Mouse (Mus musculus) urinary bladder, postnatal 25 days (tissue): ENCODE measurements at regions not wholly inside any gene's neighbourhood (a gene's known extent, or its start where the extent isn't known, plus 50 kb on each side); places are given as distances from the start of the nearest gene placed in this dataset.

ENCODE experiments used
- DNase-seq: peaks from one replicate; pipeline ENCODE4 v3.0.0; 2022; ENCODE audit warnings: low spot score

DNA sequence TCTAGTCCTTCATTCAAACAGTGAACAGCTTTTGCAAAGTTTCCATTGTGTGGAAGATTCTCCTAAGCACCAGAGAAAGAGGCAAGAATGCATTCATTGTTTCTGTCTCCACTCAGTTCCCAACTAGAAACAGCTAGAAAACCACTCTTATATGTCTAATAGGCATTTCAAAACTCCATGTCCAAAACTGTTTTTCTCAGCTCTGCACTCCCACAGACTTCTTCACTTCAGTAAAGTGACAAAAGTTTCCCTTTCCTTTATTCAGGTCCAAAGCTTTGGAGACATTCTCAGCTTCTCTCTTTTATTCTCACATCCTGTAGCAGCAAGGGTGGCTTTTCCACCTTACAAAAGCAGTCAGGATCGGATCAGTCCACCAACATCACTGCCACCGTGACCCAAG, 166.0 kb downstream of the Mreg start:
- no peak for DNase-seq

DNA sequence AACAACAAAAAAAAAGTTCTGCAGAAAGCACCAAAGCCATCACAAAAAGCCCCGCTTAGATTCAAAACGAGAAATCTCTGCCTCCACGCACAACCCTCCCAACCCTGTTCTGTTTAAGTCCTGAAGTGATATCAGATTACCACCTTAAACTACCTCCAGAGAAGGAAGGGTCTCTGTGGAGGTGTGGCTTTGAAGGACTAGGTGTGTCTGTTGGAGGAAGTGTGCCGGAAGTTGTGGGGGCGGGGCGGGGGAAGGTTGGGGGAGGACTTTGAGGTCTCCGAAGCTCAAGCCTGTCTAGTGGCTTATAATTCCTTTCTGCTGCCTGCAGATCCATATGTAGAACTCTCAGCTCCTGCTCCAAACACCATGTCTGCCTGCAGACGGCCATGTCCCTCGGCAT, 173.6 kb downstream of the Mreg start:
- no peak for DNase-seq

DNA sequence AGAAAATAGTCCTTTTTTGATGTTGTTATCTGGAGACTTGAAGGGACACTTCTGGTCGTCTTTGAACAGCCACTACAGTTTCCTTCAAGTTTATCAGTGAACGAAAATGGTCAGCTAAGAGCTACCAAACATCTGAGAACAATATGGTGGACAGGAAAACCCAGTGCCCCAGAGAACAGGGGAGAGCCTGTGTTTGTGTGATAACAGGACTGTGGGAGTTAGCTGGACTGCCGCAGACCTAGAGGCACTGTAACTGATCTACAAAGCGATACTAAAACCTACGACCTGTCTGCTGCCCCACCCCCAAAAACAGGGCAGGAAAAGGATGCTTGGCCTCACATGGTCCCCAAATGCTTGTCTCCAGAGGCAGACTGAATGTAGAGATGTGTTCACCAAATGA, 175.5 kb downstream of the Mreg start:
- DNase-seq = no peak

DNA sequence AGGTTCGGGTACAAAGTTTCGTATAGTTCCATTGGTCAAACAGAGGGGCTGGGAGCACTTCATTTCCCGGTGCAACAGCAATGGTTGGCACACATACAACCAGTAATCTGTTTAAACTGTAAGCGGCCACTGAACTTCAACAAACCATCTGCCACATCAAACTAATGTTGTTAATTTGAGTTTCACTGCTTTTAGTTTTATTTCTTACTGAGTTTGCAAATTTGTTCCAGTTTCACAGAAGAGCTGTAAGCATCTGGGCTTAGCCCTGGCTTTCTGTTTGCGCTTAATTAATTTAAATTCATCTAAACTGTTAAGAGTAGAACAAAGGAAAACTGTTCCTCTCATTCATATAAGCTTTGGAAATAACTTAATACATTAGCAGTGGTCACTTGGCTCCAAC, 176.0 kb downstream of the Mreg start:
- DNase-seq = no peak

DNA sequence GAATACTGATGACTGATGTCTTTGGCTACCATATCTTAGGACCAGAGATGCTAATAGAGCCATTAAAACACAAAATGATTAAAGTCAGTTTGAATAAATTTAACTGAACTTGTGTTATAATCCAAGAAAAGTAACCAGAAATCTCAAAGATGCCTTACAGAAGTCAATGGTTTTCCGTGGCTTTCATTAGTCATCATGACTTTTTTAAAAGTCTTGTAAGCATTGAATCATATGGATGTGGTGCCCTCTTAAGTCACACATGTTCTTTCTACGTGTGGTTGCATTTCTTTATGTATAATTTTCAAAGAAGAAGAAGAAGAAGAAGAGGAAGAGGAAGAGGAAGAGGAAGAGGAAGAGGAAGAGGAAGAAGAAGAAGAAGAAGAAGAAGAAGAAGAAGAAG, 178.2 kb downstream of the Mreg start:
- DNase-seq = no peak

DNA sequence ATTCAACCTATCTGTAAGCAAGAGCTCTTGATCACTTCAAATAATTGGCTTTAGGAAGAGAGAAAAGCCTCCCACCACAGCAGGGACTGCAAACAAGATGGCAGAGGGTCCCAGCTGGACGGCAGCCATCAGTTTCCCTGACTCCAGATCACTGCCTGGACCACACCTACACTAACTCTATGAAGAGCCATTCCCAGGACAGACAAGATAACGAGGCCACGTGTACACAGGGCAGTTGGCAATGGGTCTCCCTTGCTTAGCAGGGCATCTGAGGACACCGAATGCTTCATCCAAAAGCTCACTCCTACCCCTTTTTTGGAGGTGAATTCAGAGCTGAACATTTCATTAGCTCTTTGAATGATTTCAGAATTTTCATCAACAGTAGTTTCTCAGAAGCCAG, 179.9 kb downstream of the Mreg start:
- DNase-seq = peak; percentile 6

DNA sequence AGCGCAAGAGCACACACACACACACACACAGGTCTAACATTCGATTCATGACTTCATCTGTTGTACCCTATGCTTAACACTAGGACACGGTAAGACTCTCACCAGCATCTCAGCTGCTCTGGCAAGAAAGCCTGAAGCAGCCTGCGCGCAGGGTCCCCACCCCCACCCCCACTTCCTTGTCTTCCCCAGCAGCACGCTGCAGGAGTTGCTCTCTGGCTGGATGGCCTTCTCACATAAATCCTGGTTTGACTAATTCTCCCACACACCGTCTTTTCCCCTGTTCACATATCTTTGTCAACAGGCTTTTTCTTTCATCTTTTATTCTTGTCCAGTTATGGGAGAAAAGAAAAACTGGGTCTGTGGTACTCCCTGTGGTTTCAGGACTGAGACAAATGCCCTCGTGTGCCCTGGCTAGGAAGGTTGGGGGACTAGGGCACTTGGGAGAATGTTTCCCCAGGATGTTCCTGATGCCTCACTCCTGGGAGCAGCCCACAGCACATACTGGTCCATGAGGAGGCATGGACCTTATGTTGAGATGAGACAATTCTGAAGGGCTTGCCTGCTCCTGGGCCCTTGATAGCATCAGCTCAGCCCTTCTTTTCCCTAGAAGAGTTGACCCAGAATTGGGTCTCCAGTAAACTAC, 181.2 kb downstream of the Mreg start:
- no peak for DNase-seq

DNA sequence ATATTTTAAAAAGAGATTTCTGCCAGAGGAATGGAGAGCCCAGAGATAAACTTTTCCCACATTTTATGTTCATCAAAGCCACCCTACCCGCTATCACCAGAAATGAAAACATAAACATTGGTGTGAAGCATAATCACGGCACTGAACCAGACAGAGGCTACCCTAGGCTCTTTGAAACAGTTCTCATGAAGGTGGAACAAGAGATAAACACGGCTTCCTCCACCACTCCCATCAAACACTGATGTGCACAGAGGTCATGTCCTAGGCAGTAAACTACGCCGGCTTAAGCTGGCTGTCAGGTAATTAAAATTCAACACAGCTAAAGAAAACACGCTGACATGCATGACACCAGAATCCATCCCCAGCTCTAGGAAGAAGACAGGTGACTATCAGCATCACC, 182.5 kb downstream of the Mreg start:
- DNase-seq = no peak

DNA sequence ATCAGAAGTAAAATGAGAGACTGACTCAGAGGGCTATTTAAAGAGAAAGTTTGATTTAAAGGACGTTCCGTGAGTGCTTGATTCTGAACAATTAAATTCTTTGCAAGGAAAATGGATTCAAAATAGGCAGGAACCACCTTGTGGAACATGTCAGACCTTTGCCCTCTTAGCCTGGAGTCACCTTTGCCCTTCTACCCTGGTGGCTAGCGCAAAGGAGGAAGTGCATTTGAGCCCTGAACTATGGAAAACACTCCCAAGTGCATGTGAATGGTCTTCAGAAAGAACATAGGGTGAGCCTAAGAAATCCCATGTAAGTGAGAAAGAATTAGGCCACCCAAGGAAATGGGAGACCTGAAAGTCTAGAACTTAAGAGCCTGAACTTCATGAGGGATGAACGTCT, 185.2 kb downstream of the Mreg start:
- DNase-seq = no peak

DNA sequence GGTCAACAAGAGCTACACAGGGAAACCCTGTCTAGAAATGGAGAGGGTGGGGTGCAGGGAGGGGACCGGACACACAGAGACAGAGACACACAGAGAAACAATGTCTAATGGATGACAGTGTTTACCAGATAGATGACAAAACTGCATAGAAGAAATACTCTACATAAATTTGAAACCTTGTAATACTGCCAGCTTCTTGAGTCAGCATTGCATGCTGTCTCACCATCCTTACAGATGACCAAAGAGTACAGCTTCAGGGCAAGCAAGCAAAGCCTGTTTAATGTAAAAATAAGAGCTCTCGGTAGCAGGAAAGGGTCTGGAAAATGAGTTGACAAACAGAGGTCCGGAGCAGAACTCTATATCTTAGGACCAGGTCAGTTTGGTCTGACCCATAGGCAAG, 189.5 kb downstream of the Mreg start:
- DNase-seq = no peak

DNA sequence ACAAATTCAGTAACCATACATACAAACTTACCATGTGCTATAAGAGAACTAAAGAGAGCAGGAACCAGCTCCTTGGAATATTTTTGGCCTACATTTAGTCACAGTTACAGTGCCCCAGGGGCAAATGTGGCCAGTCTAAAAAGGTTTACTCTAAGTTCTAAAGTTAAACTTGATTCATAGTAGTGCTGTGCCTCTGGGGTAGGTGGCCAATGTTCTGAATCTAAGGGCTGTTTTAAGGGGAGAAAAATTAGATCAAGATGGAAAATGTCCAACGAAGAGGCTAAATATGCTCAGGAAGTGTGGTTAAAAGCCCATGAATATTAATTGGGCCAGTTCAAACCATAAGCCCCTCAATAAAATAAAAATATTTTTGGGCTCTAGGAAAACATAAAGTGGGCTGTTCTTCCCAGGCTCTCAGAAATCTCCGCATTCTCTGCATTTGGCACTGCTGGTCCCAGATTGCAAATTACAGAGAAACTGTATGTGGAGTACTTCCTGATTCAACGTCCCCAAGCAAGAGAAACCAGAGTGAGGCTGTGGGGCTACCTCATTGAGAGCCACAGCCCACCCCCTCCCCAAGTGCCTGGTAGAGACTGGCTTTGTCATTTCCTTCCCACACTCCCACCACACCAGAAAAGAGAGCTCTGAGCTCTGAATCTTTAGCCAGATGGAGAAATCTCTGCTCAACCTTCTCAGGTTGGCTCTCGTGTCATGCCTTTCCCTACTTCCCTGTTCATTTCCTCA, 193.5 kb downstream of the Mreg start:
- DNase-seq = no peak

DNA sequence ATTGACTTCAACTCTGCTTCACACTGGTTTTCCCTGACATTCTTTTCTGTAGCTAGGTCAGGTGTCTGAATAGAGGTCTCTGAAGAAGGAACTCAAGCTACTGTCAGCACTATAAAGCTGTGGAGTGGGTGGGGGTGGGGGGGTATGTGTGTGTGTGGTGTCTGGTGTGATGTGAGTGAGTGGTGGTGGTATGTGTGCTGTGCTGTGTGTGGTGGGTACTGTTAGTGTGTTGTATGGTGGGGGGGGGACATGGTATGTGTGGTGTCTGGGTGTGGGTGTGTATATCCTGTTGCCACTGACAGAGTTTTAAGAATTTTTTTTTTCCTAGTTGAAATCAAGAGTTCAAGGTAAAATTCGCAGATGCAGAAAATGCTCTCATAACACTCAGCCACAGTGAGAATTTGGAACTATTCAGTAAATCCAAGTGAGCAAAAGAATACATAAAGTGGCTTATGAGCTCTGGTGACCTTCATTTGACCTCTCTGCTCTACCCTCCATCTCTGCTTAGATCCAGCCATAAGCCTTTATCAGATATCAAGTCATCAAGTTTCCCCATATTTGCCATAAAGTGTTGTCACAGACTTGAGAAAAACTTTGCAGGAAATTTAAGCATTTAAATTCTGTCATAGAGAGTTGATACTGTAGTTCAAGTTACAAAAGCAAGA, 194.2 kb downstream of the Mreg start:
- no peak for DNase-seq

DNA sequence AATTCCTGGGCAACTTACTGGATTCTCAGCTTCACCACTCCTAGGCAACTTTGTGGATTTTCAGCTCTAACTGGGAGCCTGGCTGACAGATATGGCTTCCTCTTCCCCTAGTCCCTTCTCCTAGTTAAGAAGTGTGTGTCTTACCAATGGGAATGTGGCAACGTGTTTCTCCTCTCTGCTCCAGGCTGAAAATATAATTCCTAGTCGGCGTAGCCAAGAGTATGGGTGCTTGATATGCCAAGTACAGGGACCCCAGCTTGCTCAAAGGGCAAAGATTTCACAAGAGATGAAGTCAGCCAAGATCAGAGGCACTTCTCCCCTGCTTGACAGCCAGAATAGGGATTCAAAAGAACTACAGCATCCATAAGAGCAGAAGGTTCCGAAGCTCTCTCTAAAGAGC, 196.6 kb downstream of the Mreg start:
- DNase-seq = no peak

DNA sequence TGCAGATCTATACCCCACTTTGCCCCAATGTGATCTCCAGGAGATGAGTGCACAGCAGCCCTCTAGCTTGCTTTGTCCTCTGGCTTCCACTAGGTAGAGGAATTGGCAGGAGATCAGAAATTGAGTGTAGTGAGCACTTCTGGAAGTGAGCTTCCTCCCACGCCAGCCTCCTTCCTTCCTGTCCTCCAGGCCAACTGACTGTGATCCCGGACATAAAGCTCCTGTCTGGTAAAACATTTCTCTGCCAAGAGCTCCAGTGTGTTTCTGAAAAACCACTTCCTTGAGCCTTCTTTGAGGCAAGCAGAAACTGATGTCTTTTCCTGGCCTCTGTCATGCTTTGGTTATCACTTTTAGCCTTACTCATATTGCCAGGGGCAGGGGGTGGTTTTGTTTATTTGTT, 197.5 kb downstream of the Mreg start:
- no peak for DNase-seq

DNA sequence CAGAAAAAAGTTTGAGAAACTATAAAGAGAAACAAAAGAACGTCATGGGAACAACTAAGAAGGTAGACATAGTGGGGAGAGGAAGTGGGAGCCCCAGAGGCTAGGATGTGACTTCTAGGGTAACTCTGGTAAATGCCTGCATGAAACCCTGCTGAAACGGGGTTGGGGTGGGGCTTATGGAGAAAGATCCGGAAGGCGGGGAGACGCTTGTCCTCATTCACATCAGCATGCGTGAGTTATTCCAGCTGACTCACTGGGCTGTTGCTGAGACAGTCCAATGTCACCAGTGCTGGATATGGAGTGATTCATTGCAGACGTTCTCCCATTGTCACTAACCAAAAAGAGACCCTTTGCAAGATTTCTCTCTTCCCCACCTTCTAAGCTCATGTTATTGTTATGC, 198.2 kb downstream of the Mreg start:
- DNase-seq = no peak

DNA sequence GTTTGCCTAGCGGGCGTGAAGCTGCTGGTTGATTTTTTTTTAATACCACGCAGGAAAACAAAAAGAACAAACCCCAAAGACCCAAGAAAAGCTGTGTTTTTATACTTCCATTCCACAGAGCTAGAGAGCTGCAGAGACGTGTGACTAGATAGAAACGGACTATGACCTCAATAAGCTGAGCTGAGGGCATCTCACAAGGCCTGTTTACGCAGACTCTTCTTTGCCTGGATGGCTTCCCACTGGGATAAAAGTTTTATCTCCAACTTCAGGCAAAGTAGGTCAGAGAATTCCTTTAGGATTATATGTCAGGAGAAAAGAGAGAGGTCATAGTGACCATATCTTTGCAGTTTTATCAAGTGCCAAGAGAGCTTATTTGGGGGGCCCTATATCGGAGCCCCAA, 199.4 kb downstream of the Mreg start:
- DNase-seq = no peak

DNA sequence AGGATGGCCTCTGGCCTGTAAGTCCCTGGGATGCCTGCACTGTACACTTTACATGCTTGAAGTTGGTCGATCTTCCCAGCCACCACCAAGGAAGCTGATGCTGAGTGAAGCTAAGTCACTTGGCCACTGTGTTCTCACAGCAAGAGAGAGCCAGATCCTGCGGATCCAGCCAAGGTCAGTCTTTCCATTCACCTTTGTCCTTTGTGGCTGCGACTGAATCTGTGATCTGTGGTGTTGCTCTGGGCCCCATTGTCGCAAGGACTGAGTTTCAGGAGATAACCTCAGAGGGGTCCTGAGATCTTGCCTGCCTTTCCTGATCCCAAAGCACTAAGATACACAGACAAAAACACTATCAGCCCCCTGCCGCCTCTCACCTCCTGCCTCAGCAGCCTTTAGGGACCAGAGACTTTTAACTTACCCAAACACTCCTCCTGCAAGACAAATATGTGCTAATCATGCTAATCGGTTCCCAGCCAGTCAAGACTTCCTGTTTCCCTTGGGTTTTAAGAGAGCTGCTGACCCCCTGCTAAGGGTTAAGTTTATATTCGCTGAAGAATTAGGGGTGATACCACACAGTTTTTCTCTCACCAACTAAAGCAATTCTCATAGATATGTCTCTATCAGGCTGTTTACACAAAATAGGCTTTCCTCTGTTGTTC, 202.7 kb downstream of the Mreg start:
- no peak for DNase-seq

DNA sequence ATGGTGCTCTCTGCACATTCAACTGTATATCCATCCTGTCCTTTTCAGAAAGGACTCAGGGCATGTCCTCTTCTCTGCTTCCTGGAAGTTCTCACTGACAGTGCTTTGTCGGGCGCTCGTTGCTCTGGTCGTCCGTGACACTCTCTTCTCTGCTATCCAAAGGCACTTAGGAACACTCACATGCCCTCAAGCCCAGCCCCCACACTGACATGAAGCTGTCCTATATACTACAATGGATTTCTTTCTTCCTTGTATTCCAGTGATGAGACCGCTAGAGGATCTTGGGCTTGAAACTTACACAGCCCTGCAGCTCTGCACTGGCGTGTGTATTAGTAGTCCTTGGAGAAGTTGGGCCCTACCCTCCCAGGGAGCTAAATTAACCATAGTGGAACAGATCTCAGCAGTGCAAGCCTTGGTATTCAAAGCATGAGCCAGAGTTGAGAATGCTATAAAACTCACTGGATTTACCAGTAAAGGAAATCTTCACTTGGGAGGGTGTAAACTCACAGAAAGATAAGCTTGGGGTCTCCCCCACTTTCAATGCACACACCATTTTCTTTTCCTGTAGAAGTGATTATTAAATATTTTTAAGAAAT, 205.3 kb downstream of the Mreg start:
- no peak for DNase-seq

DNA sequence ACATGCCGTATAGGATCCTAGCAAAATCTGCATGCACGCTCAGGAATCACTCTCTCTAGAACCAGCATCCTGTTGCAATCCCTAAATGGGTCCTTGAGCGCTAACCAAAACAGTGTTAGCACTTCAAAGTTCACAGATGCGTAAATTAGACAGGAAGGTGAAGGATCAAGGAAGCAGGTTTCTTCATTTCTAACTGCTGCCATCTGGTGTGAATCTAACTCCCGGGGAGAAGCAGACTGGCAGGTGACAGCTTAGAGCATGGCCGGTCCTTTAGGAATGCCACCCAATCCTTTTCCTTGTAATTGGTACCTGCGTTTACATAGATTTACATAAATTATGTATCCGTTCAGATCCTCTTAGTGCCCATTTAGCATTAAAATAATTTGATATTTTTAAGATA, 206.2 kb downstream of the Mreg start:
- DNase-seq = no peak

DNA sequence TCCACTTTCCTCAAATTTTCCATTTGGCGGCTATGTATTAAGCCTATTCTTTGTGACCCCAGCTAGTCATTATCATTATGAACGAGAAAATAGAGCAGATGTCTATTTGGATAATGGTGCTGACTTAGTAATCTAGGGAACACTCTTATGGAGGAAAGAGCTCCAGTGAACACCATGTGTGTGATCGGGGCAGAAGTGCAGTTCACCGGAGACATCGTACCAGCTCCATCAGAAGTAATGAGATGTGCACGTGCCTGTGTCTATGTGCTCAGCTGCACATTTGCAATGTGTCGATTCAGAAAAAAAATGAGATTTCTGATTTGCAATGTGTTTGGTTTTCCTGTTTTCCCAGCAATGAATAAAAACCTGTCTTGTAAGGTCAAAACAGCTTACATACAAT, 206.6 kb downstream of the Mreg start:
- DNase-seq = no peak

DNA sequence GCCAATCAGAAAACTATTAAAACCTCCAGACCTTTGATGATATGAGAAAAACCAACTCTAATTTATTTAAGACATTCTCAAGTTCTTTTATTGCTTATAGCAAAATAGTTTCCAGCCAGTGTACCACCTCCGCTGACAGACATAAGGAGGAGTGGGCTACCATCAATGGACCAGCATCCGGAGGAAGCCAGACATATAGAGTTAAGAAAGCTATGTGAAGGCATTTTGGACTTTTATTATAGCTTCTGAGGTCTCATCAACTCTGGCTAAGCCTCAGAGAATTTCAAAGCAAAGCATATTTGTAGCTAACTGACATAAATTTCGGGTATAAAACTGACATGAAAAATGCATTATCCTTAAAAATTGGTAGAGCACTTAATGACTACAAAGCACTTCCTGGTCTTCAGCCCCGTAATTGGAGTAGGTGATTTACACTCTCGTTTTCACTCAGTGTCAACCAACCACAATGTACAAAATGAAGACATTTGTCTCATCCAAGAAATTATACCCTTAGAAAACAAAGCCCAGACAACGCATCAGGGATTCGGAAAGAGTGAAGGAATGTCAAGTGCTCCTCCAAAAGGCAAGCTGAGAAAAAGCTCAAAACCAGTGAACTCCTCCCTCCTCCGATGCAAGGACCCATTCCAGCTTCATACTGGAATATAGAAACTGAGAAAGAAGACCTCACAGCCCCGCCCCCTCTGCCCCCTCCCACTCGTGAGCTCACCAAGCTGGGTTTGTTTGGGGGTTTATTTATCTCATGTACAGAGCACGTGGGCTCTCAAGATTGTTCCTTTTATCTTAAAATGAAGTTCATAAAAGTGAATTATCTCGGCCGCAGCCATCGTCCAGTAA, 208.5 kb downstream of the Mreg start:
- no peak for DNase-seq
